Mouse (Mus musculus) hindbrain, embryonic 14.5 days (tissue): Measurements from ENCODE around the gene Gnl1. TPM values are rescaled to one million over a fixed set of nuclear protein-coding genes. Genes with fewer than 3 reads are reported as not detected.
"Not testable (repeated sequence)": the region's sequence is repeated elsewhere in the genome, so short reads cannot be mapped to it uniquely, and the experiment has no call there.

Source experiments
- ATAC-seq: fragments of 200-750 bp; cut with Nextera tagmentation; 2 replicates; pipeline ENCODE4 v1.8.0; 2017; ENCODE audit warnings: moderate number of reproducible peaks, mild to moderate bottlenecking, moderate TSS enrichment, moderate library complexity; ENCODE audit not compliant: low FRiP score
- DNase-seq: peaks from one replicate; pipeline ENCODE4 v3.0.0-alpha.2; 2015; ENCODE audit warnings: low spot score
- H3K27ac ChIP-seq: fragments of 300-500 bp; sonication (generic); 2 replicates; pipeline ENCODE4 v1.5.1; 2014; ENCODE audit warnings: mild to moderate bottlenecking, moderate library complexity
- H3K27me3 ChIP-seq: fragments of 300-500 bp; sonication (generic); 2 replicates; pipeline ENCODE4 v1.6.1; 2014; ENCODE audit warnings: mild to moderate bottlenecking, low read length, mixed read lengths; ENCODE audit not compliant: control insufficient read depth, insufficient read depth
- H3K36me3 ChIP-seq: fragments of 300-500 bp; sonication (generic); replicated peaks from 2 replicates; pipeline ENCODE4 v1.6.1; 2014; ENCODE audit not compliant: control insufficient read depth, insufficient read depth
- H3K4me1 ChIP-seq: fragments of 300-500 bp; sonication (generic); replicated peaks from 2 replicates; pipeline ENCODE4 v1.6.1; 2014; ENCODE audit warnings: antibody characterized with exemption, low read length, mixed read lengths; ENCODE audit not compliant: control insufficient read depth, insufficient read depth
- H3K4me2 ChIP-seq: fragments of 300-500 bp; sonication (generic); replicated peaks from 2 replicates; pipeline ENCODE4 v1.6.1; 2014; ENCODE audit warnings: mild to moderate bottlenecking, moderate library complexity
- H3K4me3 ChIP-seq: fragments of 300-500 bp; sonication (generic); replicated peaks from 2 replicates; pipeline ENCODE4 v1.5.1; 2014; ENCODE audit warnings: mild to moderate bottlenecking, low read length
- H3K9ac ChIP-seq: fragments of 300-500 bp; sonication (generic); 2 replicates; pipeline ENCODE4 v1.6.1; 2014
- H3K9me3 ChIP-seq: fragments of 300-500 bp; sonication (generic); 2 replicates; pipeline ENCODE4 v1.6.1; 2016; ENCODE audit warnings: low read length; ENCODE audit not compliant: control insufficient read depth
- WGBS: fragments of 180-500 bp; shearing (Covaris S2); extraction: QIAGEN DNeasy Blood & Tissue Kit; methylation state at CpG from one replicate; pipeline ENCODE4 v1.1.7; 2014; 5-methylcytosine and 5-hydroxymethylcytosine counted together
- polyA plus RNA-seq: library from polyadenylated mRNA; unstranded; fragments of >200 nt; fragmentation: Nextera tagmentation; extraction: Ambion mirVana; gene quantifications from 2 replicates; pipeline ENCODE4 v1.2.1, GENCODE M21; 2014

Gene Gnl1
- polyA plus RNA-seq, 1 experiment from 2014 or later = 52.2 TPM

- WGBS = 96% methylated on average over 12 of the region's 12 CpGs
- no peak for DNase-seq
- no peaks in the 10 kb centered on the region for H3K27me3 ChIP-seq
- no peak overlapping the region for H3K9ac ChIP-seq
- H3K4me2 ChIP-seq = no peak overlapping the region
- ATAC-seq = no peak
- no peaks in the 10 kb centered on the region for H3K9me3 ChIP-seq
- no peak overlapping the region for H3K4me3 ChIP-seq
- peaks cover under 1% of the 10 kb centered on the region; the same call in 1 of the 2 replicates for H3K4me1 ChIP-seq
- no peaks in the 10 kb centered on the region for H3K36me3 ChIP-seq
- H3K27ac ChIP-seq = no peak overlapping the region
Measured at GRCm38 (mm10) chr17:36001121-36001897, 21.7 kb downstream of the Gnl1 start.

GRCm38 (mm10) chr17:36001966-36002365, 22.3 kb downstream of the Gnl1 start:
- WGBS = over 99% methylated on average over 6 of the region's 6 CpGs
- DNase-seq (no peak), ATAC-seq (no peak)
- Histone ChIP-seq H3K36me3 (no peaks in the 10 kb centered on the region), H3K9ac (no peak overlapping the region), H3K4me1 (no peaks in the 10 kb centered on the region), H3K27me3 (no peaks in the 10 kb centered on the region), H3K4me2 (no peak overlapping the region), H3K27ac (no peak overlapping the region), H3K9me3 (0 out of 2 replicates have a peak, but pooled peaks cover 4% of the 10 kb centered on the region), H3K4me3 (no peak overlapping the region)

- H3K27me3 ChIP-seq = no peaks in the 10 kb centered on the region
- DNase-seq (no peak), ATAC-seq (no peak)
- H3K36me3 ChIP-seq = no peaks in the 10 kb centered on the region
- H3K4me3 ChIP-seq = no peak overlapping the region
- 0 out of 2 replicates have a peak, but pooled peaks cover 4% of the 10 kb centered on the region for H3K9me3 ChIP-seq
- no peak overlapping the region for H3K9ac ChIP-seq
- no peak overlapping the region for H3K4me2 ChIP-seq
- no peaks in the 10 kb centered on the region for H3K4me1 ChIP-seq
- no peak overlapping the region for H3K27ac ChIP-seq
- 96% methylated on average over 7 of the region's 7 CpGs for WGBS
Measured at GRCm38 (mm10) chr17:36003331-36003730, 23.7 kb downstream of the Gnl1 start.

GRCm38 (mm10) chr17:36004409-36004808, 24.8 kb downstream of the Gnl1 start:
- DNase-seq, H3K27ac ChIP-seq, H3K4me3 ChIP-seq, H3K27me3 ChIP-seq, ATAC-seq, H3K4me2 ChIP-seq, H3K9ac ChIP-seq, H3K9me3 ChIP-seq, H3K36me3 ChIP-seq, H3K4me1 ChIP-seq: not testable (repeated sequence)
- WGBS = 93% methylated on average over 7 of the region's 7 CpGs

- no peak overlapping the region for H3K4me2 ChIP-seq
- DNase-seq (no peak), ATAC-seq (no peak)
- H3K9me3 ChIP-seq = no peaks in the 10 kb centered on the region
- no peak overlapping the region for H3K4me3 ChIP-seq
- H3K9ac ChIP-seq = no peak overlapping the region
- H3K4me1 ChIP-seq = no peaks in the 10 kb centered on the region
- WGBS = 98% methylated on average over 5 of the region's 5 CpGs
- peaks cover 19% of the 10 kb centered on the region for H3K36me3 ChIP-seq
- no peak overlapping the region for H3K27ac ChIP-seq
- H3K27me3 ChIP-seq = no peaks in the 10 kb centered on the region
Measured at GRCm38 (mm10) chr17:36014977-36015376, 35.3 kb downstream of the Gnl1 start.

GRCm38 (mm10) chr17:36017046-36017445, 37.4 kb downstream of the Gnl1 start:
- DNase-seq (no peak), ATAC-seq (no peak)
- 90% methylated on average over 5 of the region's 5 CpGs for WGBS
- Histone ChIP-seq H3K4me1 (no peaks in the 10 kb centered on the region), H3K4me2 (no peak overlapping the region), H3K27ac (no peak overlapping the region), H3K9me3 (no peaks in the 10 kb centered on the region), H3K36me3 (peaks cover 19% of the 10 kb centered on the region), H3K4me3 (no peak overlapping the region), H3K9ac (no peak overlapping the region), H3K27me3 (no peaks in the 10 kb centered on the region)

- Histone ChIP-seq H3K4me3 (no peak overlapping the region), H3K4me1 (no peaks in the 10 kb centered on the region), H3K27ac (no peak overlapping the region), H3K36me3 (peaks cover 19% of the 10 kb centered on the region), H3K27me3 (no peaks in the 10 kb centered on the region), H3K9ac (no peak overlapping the region), H3K4me2 (no peak overlapping the region), H3K9me3 (no peaks in the 10 kb centered on the region)
- no peak for DNase-seq
- WGBS = 66% methylated on average over 2 of the region's 2 CpGs
- no peak for ATAC-seq
Measured at GRCm38 (mm10) chr17:36018979-36019378, 39.3 kb downstream of the Gnl1 start.

GRCm38 (mm10) chr17:36019519-36019918, 39.9 kb downstream of the Gnl1 start:
- WGBS = 74% methylated on average over 3 of the region's 3 CpGs
- Histone ChIP-seq H3K4me2 (no peak overlapping the region), H3K4me3 (no peak overlapping the region), H3K27me3 (no peaks in the 10 kb centered on the region), H3K36me3 (peaks cover 14% of the 10 kb centered on the region), H3K27ac (no peak overlapping the region), H3K4me1 (no peaks in the 10 kb centered on the region), H3K9me3 (no peaks in the 10 kb centered on the region), H3K9ac (no peak overlapping the region)
- DNase-seq (no peak), ATAC-seq (no peak)

GRCm38 (mm10) chr17:36020191-36021073, 40.8 kb downstream of the Gnl1 start, which contains the start of gene H2-T24:
TSS of gene H2-T24 (minus strand) at chr17:36020560.
- Histone ChIP-seq H3K4me1 (no peaks in the 10 kb centered on the region), H3K36me3 (peaks cover 4% of the 10 kb centered on the region), H3K27me3 (no peaks in the 10 kb centered on the region), H3K9ac (no peak within 1 kb of the TSS), H3K4me2 (no peak within 1 kb of the TSS), H3K27ac (no peak within 1 kb of the TSS), H3K9me3 (no peaks in the 10 kb centered on the region), H3K4me3 (no peak within 1 kb of the TSS)
- DNase-seq (no peak), ATAC-seq (no peak)
- WGBS = 47% methylated on average over 15 of the region's 15 CpGs
